Mouse (Mus musculus) megakaryocyte, embryonic 14.5 days (primary cell): Measurements from ENCODE around the gene Pls3. TPM values are rescaled to one million over a fixed set of nuclear protein-coding genes. Genes with fewer than 3 reads are reported as not detected.

Experiments used
- H3K27me3 ChIP-seq: replicated peaks from 2 replicates; pipeline ENCODE3; 2012; ENCODE audit warnings: inconsistent platforms
- H3K36me3 ChIP-seq: replicated peaks from 2 replicates; pipeline ENCODE3; 2012; ENCODE audit warnings: low read length, inconsistent platforms, mixed read lengths
- H3K4me1 ChIP-seq: 2 replicates; pipeline ENCODE4 v1.6.1; 2012; ENCODE audit warnings: inconsistent platforms
- H3K4me3 ChIP-seq: replicated peaks from 2 replicates; pipeline ENCODE3; 2012; ENCODE audit warnings: moderate library complexity, mild to moderate bottlenecking, inconsistent platforms
- H3K9me3 ChIP-seq: 2 replicates; pipeline ENCODE4 v1.6.1; 2012; ENCODE audit warnings: inconsistent platforms
- FLI1 ChIP-seq: IDR thresholded peaks from 2 replicates; pipeline ENCODE4 v1.6.1; 2012; ENCODE audit warnings: low read length, inconsistent platforms, mixed read lengths
- GATA1 ChIP-seq: IDR thresholded peaks from 3 replicates; pipeline ENCODE4 v1.6.1; 2012; ENCODE audit warnings: mixed read lengths, low read length, inconsistent platforms, borderline replicate concordance
- polyA plus RNA-seq: library from polyadenylated mRNA; stranded (reverse); fragments of >175 nt; gene quantifications from 2 replicates; pipeline ENCODE4 v1.2.3, GENCODE M21; 2012; ENCODE audit warnings: low replicate concordance; ENCODE audit not compliant: insufficient read depth

Pls3 gene
- polyA plus RNA-seq, 1 experiment = not detected

- Histone ChIP-seq H3K27me3 (peaks cover 8% of the 10 kb centered on the region), H3K4me1 (no peaks in the 10 kb centered on the region), H3K4me3 (no peak overlapping the region), H3K9me3 (no peaks in the 10 kb centered on the region), H3K36me3 (no peaks in the 10 kb centered on the region)
- TF ChIP-seq FLI1 (no peak), GATA1 (no peak)
These were observed 32.9 kb downstream of the Pls3 start for GRCm38 (mm10) chrX:75842120-75842519.

GRCm38 (mm10) chrX:75840263-75840662 lies 34.7 kb downstream of the Pls3 start:
- TF ChIP-seq GATA1 = no peak
- no peak for TF ChIP-seq FLI1
- Histone ChIP-seq H3K27me3 (peaks cover 9% of the 10 kb centered on the region), H3K4me1 (no peaks in the 10 kb centered on the region), H3K9me3 (no peaks in the 10 kb centered on the region), H3K4me3 (no peak overlapping the region), H3K36me3 (no peaks in the 10 kb centered on the region)

- peaks cover 8% of the 10 kb centered on the region for H3K27me3 ChIP-seq
- H3K4me3 ChIP-seq = no peak overlapping the region
- TF ChIP-seq FLI1 (no peak), GATA1 (no peak)
- H3K9me3 ChIP-seq = no peaks in the 10 kb centered on the region
- H3K4me1 ChIP-seq = no peaks in the 10 kb centered on the region
- H3K36me3 ChIP-seq = no peaks in the 10 kb centered on the region
These were observed 40.1 kb downstream of the Pls3 start for GRCm38 (mm10) chrX:75834836-75835235.

- TF ChIP-seq FLI1 (no peak), GATA1 (no peak)
- H3K27me3 ChIP-seq = peaks cover 8% of the 10 kb centered on the region
- H3K36me3 ChIP-seq = no peaks in the 10 kb centered on the region
- no peaks in the 10 kb centered on the region for H3K4me1 ChIP-seq
- no peaks in the 10 kb centered on the region for H3K9me3 ChIP-seq
- H3K4me3 ChIP-seq = no peak overlapping the region
These were observed 40.7 kb downstream of the Pls3 start for GRCm38 (mm10) chrX:75834286-75834685.

GRCm38 (mm10) chrX:75833006-75833641 lies 41.9 kb downstream of the Pls3 start:
- Histone ChIP-seq H3K4me1 (no peaks in the 10 kb centered on the region), H3K27me3 (peaks cover 9% of the 10 kb centered on the region), H3K4me3 (no peak overlapping the region), H3K9me3 (no peaks in the 10 kb centered on the region), H3K36me3 (no peaks in the 10 kb centered on the region)
- no peak for TF ChIP-seq GATA1
- no peak for TF ChIP-seq FLI1

GRCm38 (mm10) chrX:75829867-75830255 lies 45.1 kb downstream of the Pls3 start:
- H3K27me3 ChIP-seq = peaks cover 7% of the 10 kb centered on the region
- TF ChIP-seq GATA1 (no peak), FLI1 (no peak)
- H3K36me3 ChIP-seq = no peaks in the 10 kb centered on the region
- no peak overlapping the region for H3K4me3 ChIP-seq
- H3K4me1 ChIP-seq = no peaks in the 10 kb centered on the region
- no peaks in the 10 kb centered on the region for H3K9me3 ChIP-seq

GRCm38 (mm10) chrX:75829240-75829866 lies 45.6 kb downstream of the Pls3 start:
- TF ChIP-seq GATA1 (no peak), FLI1 (no peak)
- no peaks in the 10 kb centered on the region for H3K4me1 ChIP-seq
- H3K27me3 ChIP-seq = peaks cover 4% of the 10 kb centered on the region
- H3K36me3 ChIP-seq = no peaks in the 10 kb centered on the region
- no peaks in the 10 kb centered on the region for H3K9me3 ChIP-seq
- H3K4me3 ChIP-seq = no peak overlapping the region

- H3K9me3 ChIP-seq = no peaks in the 10 kb centered on the region
- H3K27me3 ChIP-seq = peaks cover 9% of the 10 kb centered on the region
- no peaks in the 10 kb centered on the region for H3K4me1 ChIP-seq
- no peak for TF ChIP-seq FLI1
- no peak for TF ChIP-seq GATA1
- no peak overlapping the region for H3K4me3 ChIP-seq
- H3K36me3 ChIP-seq = no peaks in the 10 kb centered on the region
These were observed 56.2 kb downstream of the Pls3 start for GRCm38 (mm10) chrX:75818647-75819271.

- no peak overlapping the region for H3K4me3 ChIP-seq
- H3K9me3 ChIP-seq = no peaks in the 10 kb centered on the region
- no peaks in the 10 kb centered on the region for H3K4me1 ChIP-seq
- H3K36me3 ChIP-seq = no peaks in the 10 kb centered on the region
- TF ChIP-seq GATA1 (no peak), FLI1 (no peak)
- peaks cover 10% of the 10 kb centered on the region for H3K27me3 ChIP-seq
These were observed 60.0 kb downstream of the Pls3 start for GRCm38 (mm10) chrX:75814958-75815357.

- Histone ChIP-seq H3K36me3 (no peaks in the 10 kb centered on the region), H3K27me3 (peaks cover 10% of the 10 kb centered on the region), H3K4me1 (no peaks in the 10 kb centered on the region), H3K4me3 (no peak overlapping the region), H3K9me3 (no peaks in the 10 kb centered on the region)
- TF ChIP-seq GATA1 = no peak
- no peak for TF ChIP-seq FLI1
These were observed 60.9 kb downstream of the Pls3 start for GRCm38 (mm10) chrX:75814123-75814522.
